Mouse (Mus musculus) stomach, embryonic 16.5 days (tissue): ENCODE measurements around the gene Map4k3. TPM values are rescaled to one million over a fixed set of nuclear protein-coding genes. Genes with fewer than 3 reads are reported as not detected.

Experiments used
- ATAC-seq: fragments of 200-750 bp; cut with Nextera tagmentation; 2 replicates; pipeline ENCODE4 v1.8.0; 2017; ENCODE audit warnings: moderate number of reproducible peaks, moderate TSS enrichment; ENCODE audit not compliant: insufficient read depth, low FRiP score
- H3K27ac ChIP-seq: fragments of 300-500 bp; sonication (generic); 2 replicates; pipeline ENCODE4 v1.5.1; 2014; ENCODE audit warnings: low read length
- H3K27me3 ChIP-seq: fragments of 300-500 bp; sonication (generic); 2 replicates; pipeline ENCODE4 v1.6.1; 2014; ENCODE audit warnings: low read length, control low read depth, mixed read lengths; ENCODE audit not compliant: control insufficient read depth, insufficient read depth
- H3K36me3 ChIP-seq: fragments of 300-500 bp; sonication (generic); 2 replicates; pipeline ENCODE4 v1.6.1; 2014; ENCODE audit warnings: low read length; ENCODE audit not compliant: control insufficient read depth, insufficient read depth
- H3K4me1 ChIP-seq: fragments of 300-500 bp; sonication (generic); 2 replicates; pipeline ENCODE4 v1.6.1; 2014; ENCODE audit warnings: low read length, control low read depth, mixed read lengths; ENCODE audit not compliant: control insufficient read depth, insufficient read depth
- H3K4me2 ChIP-seq: fragments of 300-500 bp; sonication (generic); 2 replicates; pipeline ENCODE4 v1.6.1; 2014; ENCODE audit warnings: low read depth, low read length, mixed read lengths
- H3K4me3 ChIP-seq: fragments of 300-500 bp; sonication (generic); replicated peaks from 2 replicates; pipeline ENCODE4 v1.5.1; 2014; ENCODE audit warnings: mild to moderate bottlenecking, low read length
- H3K9ac ChIP-seq: fragments of 300-500 bp; sonication (generic); 2 replicates; pipeline ENCODE4 v1.6.1; 2014; ENCODE audit warnings: low read length
- H3K9me3 ChIP-seq: fragments of 300-500 bp; sonication (generic); replicated peaks from 2 replicates; pipeline ENCODE4 v1.6.1; 2016; ENCODE audit warnings: low read length, control low read depth; ENCODE audit not compliant: control insufficient read depth
- WGBS: fragments of 180-500 bp; shearing (Covaris S2); extraction: QIAGEN DNeasy Blood & Tissue Kit; methylation state at CpG from one replicate; pipeline ENCODE4 v1.1.7; 2014; 5-methylcytosine and 5-hydroxymethylcytosine counted together
- polyA plus RNA-seq: library from polyadenylated mRNA; unstranded; fragments of >200 nt; fragmentation: Nextera tagmentation; extraction: Ambion mirVana; gene quantifications from 2 replicates; pipeline ENCODE4 v1.2.1, GENCODE M21; 2015

The Map4k3 gene
- polyA plus RNA-seq: 20.0 and 21.5 TPM in 2 replicates

DNA sequence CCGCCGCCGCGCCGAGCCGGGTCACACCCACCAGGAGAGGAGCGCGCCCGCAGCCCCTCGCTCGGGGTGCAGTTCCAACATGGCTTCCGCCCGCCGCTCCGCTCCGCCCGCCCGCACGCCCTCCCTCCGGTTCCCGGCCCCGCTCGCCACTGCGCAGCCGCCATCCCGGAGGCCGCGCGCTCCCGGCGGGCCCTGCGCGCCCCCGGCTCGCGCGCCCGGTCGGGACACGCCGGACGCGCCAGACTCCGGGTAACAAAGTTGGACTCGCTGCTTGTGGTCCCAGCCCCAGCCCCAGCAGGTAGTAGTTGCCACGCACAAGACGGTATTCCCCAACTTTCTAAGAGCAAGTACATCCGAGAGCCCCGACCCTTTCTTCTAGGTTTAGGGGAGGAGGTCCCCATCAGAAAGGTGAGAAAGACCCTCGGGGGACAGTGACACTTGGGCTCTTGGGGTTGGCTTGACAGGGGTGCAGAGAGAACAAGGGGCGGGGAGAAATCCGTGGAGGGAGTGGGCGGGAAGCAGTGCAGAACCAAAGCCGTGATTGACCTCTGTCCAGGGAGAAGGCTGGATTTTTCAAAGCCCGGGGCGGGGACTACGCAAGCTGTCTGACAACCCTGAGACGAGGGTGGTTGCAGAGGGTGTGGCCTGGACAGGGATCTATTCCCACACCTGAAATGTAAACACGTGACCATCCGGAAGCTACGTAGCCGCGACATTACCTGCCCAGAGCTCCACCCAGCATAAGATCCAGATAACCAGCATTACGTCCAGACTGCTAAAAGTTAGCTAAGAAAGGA is at the start of gene Map4k3:
Map4k3 (minus strand) TSS at position 424 of the 797 bp plus-strand sequence.
- Histone ChIP-seq H3K4me1 (peaks cover 26% of the 10 kb centered on the region), H3K4me3 (peak within 1 kb of the TSS; percentile 96), H3K27me3 (no peaks in the 10 kb centered on the region), H3K27ac (peak within 1 kb of the TSS; percentile 100), H3K36me3 (peaks cover 5% of the 10 kb centered on the region; the same call in 1 of the 2 replicates), H3K9me3 (no peaks in the 10 kb centered on the region), H3K9ac (peak within 1 kb of the TSS; percentile 99), H3K4me2 (peak within 1 kb of the TSS; percentile 88)
- under 1% methylated on average over 52 of the region's 64 CpGs for WGBS
- peak; percentile 92 for ATAC-seq

DNA sequence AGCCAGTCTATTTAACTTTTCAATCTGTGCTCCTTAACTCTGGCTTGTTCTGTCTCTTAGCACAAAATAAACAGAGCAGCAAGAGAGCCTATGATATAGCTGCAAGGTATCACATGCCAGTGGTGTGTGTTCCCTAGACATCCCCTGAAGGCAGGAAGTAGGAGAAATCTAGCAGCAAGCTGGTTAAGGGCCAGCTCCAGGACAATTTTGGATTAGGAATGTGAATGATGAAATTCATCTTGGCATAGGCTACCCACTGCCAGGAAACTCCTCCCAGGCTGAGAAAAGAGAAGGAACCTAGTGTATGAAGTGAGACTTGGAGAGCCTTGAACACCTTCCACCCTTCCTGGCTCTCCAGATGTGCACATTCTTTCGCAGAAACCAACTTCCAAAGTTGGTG is 49.3 kb upstream of the Map4k3 start:
- Histone ChIP-seq H3K4me2 (no peak overlapping the region), H3K9ac (no peak overlapping the region), H3K36me3 (no peaks in the 10 kb centered on the region), H3K4me1 (peaks cover 12% of the 10 kb centered on the region), H3K4me3 (no peak overlapping the region), H3K27me3 (no peaks in the 10 kb centered on the region), H3K27ac (no peak overlapping the region), H3K9me3 (no peaks in the 10 kb centered on the region)
- 87% methylated on average over 1 of the region's 1 CpGs for WGBS
- no peak for ATAC-seq

DNA sequence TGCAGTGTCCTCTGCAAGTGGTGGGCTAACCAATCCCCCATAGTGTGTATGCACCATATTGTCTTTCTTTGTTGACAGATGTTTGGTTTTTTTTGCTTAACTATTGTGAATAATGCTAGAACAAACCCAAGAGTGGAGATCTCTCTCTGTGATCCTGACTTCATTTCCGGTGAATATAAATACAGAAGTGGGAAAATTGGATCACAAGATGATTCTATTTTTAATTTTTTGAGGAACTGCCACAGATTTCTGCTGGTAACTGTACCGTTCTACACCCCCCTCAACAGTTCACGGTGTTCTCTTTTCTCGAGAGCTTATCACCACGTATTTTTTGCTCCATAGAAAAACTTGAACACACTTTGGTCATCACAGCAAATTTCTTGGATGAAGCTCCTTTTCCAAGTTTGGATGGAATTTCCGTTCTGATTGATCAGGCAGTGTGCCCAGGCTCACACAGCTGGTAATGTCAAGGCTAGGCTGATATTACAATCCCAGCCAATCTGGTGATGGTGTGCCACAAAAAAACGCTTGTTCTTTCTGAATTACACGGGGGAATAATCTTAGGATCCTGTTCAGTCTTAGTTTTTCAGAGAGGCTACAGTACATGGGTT is 47.0 kb upstream of the Map4k3 start:
- no peak for ATAC-seq
- Histone ChIP-seq H3K27ac (no peak overlapping the region), H3K4me3 (no peak overlapping the region), H3K9me3 (no peaks in the 10 kb centered on the region), H3K36me3 (no peaks in the 10 kb centered on the region), H3K9ac (no peak overlapping the region), H3K4me2 (no peak overlapping the region), H3K27me3 (no peaks in the 10 kb centered on the region), H3K4me1 (peaks cover 12% of the 10 kb centered on the region)
- WGBS: 70% methylated on average over 8 of the region's 8 CpGs

DNA sequence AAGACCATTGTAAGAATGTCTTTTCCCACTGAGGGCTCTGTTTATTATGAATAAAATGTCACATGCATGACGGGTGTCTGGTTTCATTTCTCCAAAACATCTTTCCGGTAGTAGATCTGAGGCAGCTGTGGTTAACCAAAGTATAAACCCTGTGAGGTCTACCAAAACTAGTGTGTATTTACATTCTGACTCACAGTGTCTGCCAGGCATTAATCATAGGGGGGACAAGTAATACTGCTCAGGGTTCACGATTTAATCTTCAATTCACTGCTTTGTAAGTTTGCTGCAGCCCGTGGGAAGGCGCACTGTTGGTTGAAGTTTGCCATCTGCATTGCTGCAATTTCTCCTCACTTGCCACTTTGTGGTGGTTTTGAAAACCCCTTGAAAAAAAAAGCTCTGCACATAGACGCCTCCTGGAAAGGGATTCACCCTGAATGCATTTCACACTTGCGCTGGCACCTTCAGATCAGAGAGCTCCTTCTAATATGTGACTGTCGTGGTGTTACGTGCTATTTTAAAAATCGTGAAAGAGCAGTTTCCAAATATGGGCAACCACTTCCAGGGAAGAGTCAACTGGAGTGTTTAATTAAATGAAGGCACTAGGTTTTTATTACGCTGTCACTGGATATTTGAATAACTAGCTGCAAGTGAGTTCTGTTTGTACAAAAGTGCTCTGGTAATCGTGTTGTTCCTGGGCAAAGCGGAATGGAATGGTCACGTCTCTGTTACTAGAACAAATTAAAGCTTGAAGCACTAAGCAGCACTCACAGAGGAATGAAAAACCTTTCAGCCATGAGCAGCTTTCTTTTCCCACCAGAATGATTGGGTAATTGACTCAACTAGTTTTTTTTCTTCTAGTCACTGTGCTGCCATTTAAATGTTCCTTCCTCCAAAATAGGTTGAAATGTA is 44.5 kb upstream of the Map4k3 start:
- H3K9me3 ChIP-seq: 0 out of 2 replicates have a peak, but pooled peaks cover 3% of the 10 kb centered on the region
- no peaks in the 10 kb centered on the region for H3K27me3 ChIP-seq
- H3K9ac ChIP-seq: no peak overlapping the region
- WGBS: 26% methylated on average over 14 of the region's 14 CpGs
- no peaks in the 10 kb centered on the region for H3K36me3 ChIP-seq
- peaks cover 11% of the 10 kb centered on the region for H3K4me1 ChIP-seq
- ATAC-seq: peak; percentile 88
- peak overlapping the region; percentile 26 for H3K27ac ChIP-seq
- peak overlapping the region; percentile 10; the same call in 1 of the 2 replicates for H3K4me3 ChIP-seq
- peak overlapping the region; percentile 34 for H3K4me2 ChIP-seq

DNA sequence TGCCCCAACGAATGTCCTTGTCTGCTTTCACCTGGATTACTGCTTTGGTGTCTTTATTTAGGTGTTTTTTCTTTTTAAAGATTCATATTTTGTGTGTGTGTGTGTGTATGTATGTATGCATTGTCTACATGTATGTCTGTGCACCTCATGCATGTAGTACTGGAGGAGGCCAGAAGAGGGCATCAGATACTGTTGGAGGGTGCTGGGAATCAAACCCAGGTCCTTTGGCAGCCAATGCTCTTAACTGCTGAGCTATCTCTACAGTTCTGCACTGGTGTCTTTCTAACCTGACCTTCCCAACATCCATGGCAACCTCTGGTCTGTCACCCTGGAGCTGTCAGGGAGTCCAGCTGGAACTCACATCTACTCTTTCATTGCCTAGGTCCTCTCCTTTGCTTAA is 41.8 kb upstream of the Map4k3 start:
- Histone ChIP-seq H3K4me3 (no peak overlapping the region), H3K9me3 (0 out of 2 replicates have a peak, but pooled peaks cover 3% of the 10 kb centered on the region), H3K9ac (no peak overlapping the region), H3K4me2 (no peak overlapping the region), H3K27me3 (no peaks in the 10 kb centered on the region), H3K27ac (no peak overlapping the region), H3K4me1 (peaks cover 12% of the 10 kb centered on the region), H3K36me3 (no peaks in the 10 kb centered on the region)
- WGBS: 85% methylated on average over 1 of the region's 1 CpGs
- no peak for ATAC-seq

DNA sequence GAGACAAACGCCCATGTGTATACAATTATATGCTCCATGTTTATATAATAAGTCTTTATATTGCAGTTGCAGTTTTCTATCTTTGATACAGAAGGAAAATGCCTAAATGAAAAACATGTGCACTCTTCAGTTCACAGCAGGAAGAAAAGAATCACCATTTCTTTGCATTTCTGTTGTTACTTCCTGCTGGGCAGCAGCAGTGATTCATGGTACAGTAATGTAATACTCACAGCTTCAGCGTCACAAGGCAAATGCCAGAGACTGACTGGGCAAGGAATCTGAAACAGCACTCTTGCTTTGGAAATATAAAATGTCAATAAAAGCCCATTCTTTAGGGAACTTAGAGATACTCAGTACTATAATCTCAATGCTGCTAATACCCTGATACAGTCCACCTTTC is 36.9 kb upstream of the Map4k3 start:
- ATAC-seq: no peak
- H3K9ac ChIP-seq: no peak overlapping the region
- no peak overlapping the region for H3K4me3 ChIP-seq
- H3K36me3 ChIP-seq: no peaks in the 10 kb centered on the region
- 33% methylated on average over 2 of the region's 2 CpGs for WGBS
- 0 out of 2 replicates have a peak, but pooled peaks cover 3% of the 10 kb centered on the region for H3K9me3 ChIP-seq
- H3K27ac ChIP-seq: no peak overlapping the region
- no peaks in the 10 kb centered on the region for H3K27me3 ChIP-seq
- no peak overlapping the region for H3K4me2 ChIP-seq
- peaks cover 8% of the 10 kb centered on the region; the same call in 1 of the 2 replicates for H3K4me1 ChIP-seq

DNA sequence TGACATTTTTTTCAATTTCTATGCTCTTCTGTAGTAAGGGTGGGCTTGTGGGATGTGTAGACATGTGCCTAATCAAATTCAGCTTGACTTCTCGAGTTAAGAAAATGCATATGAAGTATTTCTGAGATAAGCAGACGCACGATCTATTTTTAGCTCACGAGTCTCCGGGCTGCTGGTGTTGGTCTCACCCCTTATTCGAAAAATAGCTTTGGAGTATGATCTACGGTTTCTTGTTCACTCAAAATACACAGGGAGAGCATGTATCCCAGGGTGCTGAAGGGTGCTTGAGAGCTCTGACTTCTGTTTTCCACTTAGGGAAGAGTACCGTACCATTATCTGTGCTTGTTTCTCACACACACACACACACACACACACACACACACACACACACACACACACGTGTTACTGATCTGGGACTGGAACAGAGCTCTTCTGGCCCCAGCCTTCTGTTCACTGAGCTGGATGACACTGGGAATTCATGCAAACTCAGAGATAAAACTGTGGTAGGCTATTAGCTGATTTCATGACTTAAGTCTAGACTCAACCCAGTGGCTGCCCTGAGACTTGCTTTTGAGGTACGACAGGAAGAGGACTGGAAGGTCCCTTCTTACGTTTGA is 34.9 kb upstream of the Map4k3 start:
- Histone ChIP-seq H3K27me3 (no peaks in the 10 kb centered on the region), H3K27ac (no peak overlapping the region), H3K4me1 (peaks cover 8% of the 10 kb centered on the region; the same call in 1 of the 2 replicates), H3K4me2 (no peak overlapping the region), H3K36me3 (no peaks in the 10 kb centered on the region), H3K9ac (no peak overlapping the region), H3K9me3 (no peaks in the 10 kb centered on the region), H3K4me3 (no peak overlapping the region)
- WGBS: 45% methylated on average over 11 of the region's 11 CpGs
- no peak for ATAC-seq

DNA sequence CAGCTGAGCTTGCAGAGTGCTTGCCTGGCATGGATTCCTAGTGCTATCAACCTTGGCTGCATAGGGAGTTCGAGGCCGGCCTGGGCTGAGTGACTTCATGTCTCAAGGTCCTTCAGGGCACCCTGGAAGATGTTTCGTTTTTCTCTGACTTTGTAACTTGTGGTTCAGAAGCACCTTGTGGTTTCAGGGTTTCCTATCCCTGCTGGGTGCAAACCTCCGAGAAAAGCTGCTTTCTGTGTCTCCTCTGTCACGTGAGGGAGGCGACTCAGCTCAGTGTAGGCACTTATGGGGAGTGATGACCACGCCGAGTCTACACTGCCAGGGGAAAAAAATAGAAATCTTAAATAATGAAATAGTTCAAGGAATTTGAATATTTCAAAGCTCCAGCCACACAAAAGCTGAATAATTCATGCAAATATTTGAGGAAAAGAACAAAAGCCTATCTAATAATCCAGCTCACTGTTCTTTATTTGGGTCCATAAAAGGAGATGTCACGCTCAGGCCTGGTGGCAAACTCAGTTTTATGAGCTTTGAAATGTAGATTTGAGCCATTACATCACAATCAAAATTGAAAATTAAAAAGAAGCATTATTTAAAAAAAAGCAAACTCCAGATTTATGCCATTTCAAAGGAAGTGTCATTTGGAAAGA is 34.2 kb upstream of the Map4k3 start:
- Histone ChIP-seq H3K9ac (no peak overlapping the region), H3K27me3 (no peaks in the 10 kb centered on the region), H3K9me3 (no peaks in the 10 kb centered on the region), H3K36me3 (no peaks in the 10 kb centered on the region), H3K4me1 (peaks cover 8% of the 10 kb centered on the region; the same call in 1 of the 2 replicates), H3K27ac (no peak overlapping the region), H3K4me2 (no peak overlapping the region), H3K4me3 (no peak overlapping the region)
- ATAC-seq: no peak
- 76% methylated on average over 9 of the region's 9 CpGs for WGBS
